Mouse (Mus musculus): ENCODE measurements around the gene Spop.
"Not testable (repeated sequence)": the region's sequence is repeated elsewhere in the genome, so short reads cannot be mapped to it uniquely, and the experiment has no call there.

Spop gene

DNA sequence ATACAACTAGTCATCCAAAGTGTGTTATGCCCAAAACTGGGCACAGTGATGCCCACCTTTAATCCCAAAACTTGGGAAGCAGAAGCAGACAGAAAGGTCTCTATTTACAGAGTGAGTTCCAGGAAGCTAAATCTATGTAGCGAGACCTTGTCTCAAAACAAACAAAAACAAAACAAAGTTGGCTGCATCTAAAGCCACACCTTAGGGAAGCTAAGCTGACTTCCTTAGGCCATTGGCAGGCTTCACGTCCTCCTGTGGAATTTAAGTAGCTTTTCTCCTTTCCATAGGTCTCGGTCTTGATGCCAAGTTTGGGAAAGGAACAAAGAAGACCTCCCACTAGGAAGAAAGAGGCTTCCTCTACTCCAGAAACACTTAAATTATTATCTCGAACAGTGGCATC is 22.7 kb upstream of the Spop start:
- DNase-seq (ENCODE audit: low spot score) = no peak

DNA sequence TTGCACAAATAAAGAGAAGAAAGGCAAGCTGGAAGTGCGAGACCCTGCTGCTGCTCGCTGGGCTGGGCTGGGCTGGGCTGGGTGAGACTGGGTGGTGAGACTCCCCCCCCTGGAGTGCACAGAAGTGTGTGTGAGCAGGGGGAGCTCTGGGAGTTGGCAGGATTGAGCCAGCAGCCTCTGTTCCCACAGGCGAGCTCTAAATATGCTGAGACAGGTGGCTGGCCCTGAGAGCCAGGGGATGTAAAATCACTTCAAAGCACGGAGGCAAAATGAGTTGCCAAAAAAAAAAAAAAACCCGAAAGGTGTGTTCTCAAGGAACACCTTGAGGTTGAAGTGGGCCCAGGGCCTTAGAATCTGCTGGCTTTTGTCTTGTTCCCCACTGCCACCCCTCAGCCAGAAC is 22.1 kb upstream of the Spop start:
- DNase-seq (ENCODE audit: low spot score) = no peak

DNA sequence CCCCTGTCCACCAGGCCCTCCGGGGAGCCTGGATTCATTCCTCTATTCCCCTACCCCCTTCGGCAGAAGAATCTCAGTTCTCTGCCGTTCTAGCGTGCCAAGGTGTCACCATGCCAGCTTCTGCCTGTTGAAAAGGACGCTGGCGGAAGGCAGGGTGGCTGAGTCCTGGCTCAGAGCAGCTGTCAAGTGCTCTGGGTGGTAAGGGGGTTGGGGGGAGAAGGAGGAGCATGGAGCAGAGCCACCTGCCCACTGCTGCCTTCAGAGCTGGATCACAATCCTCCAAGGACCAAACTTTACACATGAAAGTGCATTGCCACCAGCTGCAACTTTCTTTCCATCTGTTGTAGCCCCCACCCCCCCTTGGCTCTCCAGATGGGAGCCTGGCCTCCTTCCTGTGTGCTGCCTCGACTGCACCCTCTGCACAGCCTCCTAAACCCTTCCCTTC is 21.6 kb upstream of the Spop start:
- no peak for DNase-seq (ENCODE audit: low spot score)

DNA sequence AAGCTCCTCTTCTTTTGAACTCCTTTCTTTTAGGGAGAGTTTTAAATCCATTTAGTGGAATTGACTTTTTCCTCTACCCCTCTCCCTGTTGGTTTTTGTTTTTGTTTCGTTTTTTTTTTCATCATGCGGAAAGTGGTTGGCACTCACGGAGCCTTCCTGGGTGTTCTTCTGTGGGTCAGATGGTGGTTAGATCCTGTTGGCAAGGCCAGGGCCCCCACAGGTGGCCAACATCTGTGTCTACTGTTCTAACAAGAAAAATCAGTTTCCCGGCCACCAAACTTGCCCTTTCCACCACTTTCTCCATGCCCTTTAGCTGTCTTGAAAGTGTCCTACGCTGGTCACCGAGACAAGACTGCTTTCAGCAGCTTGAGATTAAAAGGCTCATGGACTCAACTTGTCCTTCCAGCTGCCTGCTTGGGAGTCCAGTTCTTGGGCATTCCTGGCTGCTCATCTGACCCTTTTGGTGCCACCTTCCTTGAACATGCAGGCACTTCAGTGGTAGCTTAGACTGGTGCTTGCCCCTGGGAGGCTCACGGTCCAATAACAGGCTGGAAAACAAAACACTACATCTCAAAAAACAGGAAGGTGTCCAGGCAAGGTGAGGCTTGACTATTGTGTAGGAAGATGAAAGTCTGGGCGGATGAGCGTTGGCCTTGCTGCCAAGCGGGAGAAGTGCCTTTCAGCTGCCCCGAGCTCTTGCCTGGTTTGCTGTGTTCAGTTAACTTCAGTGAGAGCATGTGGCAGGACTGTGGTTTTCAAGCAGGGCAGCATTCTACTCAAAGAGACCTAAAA is 21.0 kb upstream of the Spop start:
- no peak for DNase-seq (ENCODE audit: low spot score)

DNA sequence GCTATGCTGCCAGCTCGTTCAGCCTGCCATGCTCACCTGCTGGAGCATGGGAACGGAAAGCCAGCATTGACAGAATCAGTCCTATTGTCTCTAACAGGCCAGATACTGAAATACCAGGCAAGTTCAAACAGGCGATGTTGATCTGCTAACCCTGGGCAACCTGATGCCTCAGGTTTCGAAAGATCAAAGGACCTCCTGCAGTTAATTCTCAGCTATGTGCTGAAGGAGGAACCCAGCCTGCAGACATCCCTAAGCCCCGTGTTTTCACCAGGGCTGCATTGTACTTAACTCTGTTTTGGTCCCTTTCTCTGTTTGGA is 20.4 kb upstream of the Spop start:
- DNase-seq (ENCODE audit: low spot score) = no peak

DNA sequence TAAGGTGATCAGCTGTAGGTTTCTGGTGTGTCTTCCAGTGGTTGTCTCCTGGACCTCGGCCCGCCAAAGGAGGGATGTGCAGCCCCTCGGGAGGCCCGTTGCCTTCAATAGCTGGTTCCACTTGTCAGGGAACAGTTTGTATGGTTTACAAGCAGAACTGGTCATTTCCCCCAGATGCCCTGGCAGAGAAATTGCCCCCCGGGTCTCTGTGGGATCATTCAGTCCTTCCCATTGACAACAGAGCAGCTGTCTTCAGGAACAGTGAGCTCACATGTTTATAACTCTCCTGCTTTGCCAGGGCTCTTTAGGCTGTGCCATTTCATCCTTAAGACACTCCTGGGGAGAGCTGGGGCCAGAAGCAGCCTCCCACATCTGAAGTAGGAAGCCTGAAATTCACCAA is 19.8 kb upstream of the Spop start:
- no peak for DNase-seq (ENCODE audit: low spot score)

DNA sequence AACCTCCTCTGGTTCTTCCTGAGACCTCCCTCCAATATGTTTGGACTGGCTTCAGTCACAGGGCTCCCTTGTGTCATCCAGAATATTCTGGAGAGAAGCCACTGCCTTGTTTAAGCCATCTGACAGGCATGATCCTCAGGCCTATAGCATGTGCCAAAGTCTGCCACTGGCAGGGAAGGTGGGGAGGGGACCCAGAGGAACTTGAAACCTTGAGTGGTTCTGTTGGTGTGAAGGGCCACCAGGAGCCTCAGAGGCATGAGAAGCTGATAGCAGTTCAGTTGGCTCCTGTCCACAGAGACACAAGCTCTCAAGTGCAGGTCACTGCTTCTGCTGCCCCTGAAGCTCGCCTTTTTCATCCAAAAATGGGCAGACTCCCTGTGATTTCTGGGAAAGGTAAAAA is 17.3 kb upstream of the Spop start:
- DNase-seq (ENCODE audit: low spot score) = no peak

DNA sequence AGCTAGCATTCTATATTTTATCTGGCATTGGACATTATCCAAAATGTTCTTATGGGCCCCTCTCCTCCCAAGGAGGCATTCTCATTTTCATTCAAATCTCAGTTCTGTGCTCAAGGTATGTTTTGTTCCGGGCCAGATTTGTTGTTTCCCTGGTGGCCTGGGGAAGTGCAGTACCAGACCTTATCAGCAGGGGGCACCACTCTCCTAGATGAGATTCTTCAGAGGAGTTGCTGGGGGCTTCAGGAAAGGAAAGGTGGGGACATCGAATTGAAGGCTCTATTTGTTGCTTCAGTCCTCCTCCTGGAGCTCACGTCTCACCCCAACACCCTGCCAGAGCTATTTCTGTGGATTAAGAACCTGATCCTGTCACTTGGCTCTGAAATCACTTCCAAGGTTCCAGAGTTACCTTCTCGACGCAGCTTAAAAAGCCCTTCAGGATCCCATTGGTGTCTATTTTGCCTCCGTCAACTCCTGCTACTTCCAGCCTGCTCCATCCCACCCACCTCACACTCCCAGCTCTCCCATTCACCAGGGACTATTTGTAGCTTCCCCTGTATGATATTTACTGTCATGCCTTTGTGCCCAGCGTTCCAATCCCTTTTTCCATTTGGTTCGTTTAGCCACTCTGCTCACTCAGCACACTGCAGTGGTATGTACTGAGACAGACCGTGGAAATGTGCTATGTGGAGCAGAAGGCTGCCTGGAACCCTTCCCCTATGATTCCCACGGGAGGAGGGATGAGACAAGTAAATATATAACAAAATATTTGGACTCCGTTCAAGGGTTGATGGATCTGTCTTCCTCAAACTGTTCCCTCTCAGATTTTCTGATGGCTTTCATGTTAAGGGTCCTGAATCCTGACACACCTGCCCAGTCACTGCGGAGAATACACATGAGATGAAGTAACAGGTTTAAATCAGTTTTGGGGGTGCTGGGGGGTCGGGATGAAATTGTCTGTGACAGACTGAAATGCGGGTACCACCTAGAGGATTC is 15.7 kb upstream of the Spop start:
- DNase-seq (ENCODE audit: low spot score) = no peak

DNA sequence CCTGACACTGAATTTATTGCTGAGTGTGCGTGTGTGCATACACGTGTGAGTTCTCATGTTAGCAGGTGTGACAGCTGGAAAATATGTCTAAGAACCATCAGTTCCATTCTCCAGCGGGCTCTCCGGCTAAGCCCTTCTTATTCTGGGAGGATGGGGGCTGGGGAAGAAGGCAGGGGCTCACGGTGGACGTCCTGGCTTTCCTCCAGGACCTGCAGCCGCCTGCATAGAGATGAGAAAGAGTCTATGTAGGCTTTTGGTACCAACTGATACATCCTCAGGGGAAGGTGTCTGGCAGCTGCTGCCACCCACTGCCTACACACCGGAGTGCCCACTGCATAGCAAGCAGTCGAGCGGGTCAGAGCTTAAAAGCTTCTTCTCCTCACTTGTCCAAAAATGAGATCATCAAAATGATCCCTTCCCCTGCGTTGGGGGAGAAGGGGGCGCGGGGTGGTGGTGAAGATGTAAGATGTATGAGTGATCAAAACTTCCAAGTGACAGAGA is 14.3 kb upstream of the Spop start:
- no peak for DNase-seq (ENCODE audit: low spot score)

DNA sequence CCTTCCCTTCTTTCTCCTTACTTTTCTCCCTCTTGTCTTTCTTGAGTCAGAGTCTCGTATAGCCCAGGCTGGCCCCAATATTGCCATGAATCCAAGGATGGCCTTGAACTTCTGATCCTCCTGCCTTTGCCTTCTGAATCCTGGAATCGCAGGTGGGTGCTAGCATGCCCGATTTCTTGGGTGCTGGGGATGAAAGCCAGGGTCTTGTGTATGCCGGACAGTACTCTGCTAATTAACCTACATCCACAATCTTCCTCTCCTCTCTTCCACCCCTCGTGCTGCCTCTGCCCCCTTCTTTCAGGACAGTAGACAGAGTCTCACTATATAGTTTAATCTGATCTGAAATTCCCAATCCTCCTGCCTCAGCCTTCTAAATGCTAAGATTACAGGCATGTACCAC is 12.3 kb upstream of the Spop start:
- no peak for DNase-seq (ENCODE audit: low spot score)

DNA sequence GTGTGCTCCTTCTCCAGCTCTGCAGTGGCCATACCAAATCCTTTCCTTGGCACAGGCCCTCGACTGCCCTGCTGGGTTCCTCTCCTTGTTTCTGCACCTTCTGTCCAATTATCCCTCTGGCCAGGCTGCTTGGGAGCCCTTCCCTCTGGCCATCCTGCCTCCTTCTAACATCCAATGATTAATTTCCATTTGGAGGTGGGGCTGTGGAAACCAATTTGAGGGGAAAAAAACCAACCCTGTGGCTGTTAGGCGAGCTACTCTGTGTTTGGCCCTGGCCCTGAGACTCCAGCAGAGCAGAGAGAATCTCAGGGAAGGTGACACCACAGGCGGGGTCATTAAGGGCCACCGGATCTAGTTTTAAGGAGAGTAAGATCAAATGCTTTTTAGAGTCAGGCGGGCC is 11.7 kb upstream of the Spop start:
- no peak for DNase-seq (ENCODE audit: low spot score)

DNA sequence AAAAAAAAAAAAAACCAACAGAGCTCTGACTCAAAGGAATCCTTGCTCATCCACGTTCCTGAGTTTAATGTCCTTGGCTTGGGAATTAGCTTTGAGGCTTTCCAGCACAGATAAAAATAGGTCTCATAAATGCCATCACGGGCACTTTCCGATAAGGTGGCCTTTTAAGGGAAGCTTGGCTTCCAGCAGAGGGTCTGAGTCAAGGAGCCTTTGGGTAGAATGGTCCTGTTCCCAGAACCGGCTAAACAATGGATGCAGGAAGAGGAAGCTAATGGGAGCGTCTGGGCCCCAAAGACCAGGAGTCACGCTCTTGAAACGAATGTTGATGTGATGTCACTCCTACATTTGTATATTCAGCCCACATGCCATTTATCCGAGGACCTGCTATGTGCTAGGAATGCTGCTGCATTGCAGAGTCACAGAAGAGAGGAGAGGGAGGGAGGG is 11.2 kb upstream of the Spop start:
- DNase-seq (ENCODE audit: low spot score) = peak; percentile 50

DNA sequence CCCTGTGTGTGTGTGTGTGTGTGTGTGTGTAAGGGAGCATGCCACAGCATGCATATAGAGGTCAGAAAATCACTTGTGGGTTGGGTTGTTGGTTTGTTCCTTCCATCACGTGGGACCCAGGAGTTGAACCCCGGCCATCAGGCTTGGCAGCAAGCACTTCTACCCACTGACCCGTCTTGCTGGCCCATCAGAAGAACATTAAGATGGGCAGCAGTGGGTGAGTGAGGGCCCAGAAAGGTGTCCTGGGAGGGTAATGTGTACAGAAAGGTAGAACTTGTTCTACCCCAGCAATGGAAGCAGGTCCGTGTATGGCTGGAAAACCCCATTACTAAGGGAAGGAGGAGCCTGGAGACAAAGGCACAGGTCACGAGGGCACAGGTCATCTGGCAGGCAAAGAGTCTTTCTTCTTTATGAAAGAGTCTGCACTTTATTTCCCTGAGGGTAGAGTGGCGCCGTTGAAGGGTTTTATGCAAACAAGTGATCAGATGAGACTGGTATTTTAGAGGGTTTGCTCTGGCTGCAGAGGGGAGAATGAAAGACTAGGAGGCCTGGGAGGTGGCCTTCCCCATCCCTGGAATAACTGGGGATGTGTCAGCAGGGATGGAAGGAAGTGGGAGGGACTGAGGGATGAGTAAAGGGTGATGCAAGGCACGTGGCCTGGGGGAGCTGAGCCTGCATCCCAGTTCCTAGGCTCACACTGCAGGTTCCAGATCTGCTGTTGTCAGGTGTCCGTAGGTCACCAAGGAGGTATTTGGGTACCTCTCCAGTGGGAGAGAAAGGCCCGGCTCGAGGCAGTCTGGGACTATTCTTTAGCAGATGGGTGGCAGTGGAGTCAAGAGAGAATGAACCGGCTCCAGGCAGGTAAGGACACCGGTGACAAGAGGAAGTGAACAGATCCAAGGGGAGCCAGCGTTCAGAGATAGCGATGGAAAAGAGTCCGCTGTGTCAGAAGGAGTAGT is 10.2 kb upstream of the Spop start:
- no peak for DNase-seq (ENCODE audit: low spot score)

DNA sequence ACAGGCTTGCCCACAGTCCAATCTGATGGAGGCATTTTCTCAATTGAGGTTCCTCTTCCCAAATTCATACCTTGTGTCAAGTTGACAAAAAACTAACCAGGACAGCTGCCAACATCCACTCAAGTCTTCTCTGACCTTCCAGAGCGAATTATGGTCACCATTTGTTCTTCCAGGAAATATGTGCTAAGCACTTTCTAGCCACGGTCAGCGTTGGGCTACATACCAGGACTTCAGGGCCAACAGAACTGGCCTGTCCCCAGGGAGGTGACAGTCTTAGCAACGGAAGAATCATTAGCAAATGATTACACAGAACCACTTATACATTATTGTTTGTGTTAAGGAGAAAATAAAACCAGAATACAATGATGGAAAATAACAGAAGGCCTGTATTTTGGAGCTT is 8.1 kb upstream of the Spop start:
- no peak for DNase-seq (ENCODE audit: low spot score)

DNA sequence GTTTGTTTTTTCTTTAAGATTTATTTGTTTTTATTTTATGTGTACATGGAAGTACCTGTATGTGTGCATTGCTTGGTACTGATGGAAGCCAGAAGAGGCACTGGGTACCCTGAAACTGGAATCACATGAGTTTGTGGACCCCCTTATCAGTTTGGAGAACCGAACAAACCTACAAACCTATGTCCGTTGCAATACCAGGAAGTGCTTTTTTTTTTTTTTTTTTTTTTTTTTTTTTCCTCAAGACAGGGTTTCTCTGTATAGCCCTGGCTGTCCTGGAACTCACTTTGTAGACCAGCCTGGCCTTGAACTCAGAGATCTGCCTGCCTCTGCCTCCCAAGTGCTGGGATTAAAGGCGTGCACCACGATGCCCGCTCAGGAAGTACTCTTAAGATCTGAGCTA is 7.5 kb upstream of the Spop start:
- DNase-seq (ENCODE audit: low spot score) = not testable (repeated sequence)

DNA sequence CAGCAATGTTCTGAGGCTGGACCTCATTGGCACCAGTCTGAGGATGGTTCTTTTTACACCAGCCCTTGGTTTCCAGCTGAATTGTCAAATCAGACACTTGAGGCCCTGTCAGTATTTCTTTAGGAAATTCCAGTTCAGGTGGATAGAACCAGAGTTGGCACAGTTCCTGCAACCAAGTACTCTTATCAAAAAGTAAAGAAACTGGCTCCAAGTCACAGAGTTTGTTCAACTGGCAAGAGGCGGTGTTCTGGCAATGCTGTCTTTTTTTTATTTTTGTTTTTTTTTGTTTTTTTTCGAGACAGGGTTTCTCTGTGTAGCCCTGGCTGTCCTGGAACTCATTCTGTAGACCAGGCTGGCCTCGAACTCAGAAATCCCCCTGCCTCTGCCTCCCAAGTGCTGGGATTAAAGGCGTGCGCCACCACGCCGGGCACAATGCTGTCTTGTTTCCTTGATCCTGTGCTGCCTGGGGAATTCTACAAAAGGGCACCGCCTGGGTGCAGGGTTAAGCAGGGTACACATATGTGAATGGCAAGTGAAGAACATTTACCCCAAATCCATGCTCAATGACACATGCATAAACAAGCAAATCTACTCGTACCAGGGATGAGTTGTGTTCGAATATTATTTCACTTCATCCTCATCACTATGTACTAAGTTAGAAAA is 4.3 kb upstream of the Spop start:
- no peak for DNase-seq (ENCODE audit: low spot score)

DNA sequence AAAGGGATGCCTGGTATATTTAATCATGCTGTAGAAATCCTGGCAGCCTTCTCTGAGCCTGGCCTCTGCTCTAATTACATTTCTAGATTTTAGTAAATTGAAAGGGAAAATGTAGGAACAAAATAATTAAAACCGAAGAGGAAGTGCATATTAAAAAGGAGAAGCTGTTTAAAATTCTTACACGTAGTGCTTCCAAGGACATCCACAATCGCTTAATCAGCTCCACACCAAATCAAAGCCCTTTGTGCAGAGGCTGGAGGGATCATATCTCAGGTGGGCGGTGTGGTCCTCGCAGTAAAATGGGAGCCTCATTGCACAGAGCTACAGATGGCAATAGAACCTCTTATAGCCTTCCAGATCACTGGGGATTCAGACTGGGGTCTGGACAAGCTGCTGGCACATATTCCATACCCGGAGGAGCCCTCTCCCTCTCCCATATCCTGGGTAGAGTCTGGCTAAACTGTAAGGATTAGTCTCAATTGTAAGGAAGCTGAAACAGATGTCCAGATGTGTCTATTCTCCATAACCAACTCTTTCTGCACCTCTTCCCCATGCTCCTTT is 2.3 kb upstream of the Spop start:
- DNase-seq (ENCODE audit: low spot score) = no peak

DNA sequence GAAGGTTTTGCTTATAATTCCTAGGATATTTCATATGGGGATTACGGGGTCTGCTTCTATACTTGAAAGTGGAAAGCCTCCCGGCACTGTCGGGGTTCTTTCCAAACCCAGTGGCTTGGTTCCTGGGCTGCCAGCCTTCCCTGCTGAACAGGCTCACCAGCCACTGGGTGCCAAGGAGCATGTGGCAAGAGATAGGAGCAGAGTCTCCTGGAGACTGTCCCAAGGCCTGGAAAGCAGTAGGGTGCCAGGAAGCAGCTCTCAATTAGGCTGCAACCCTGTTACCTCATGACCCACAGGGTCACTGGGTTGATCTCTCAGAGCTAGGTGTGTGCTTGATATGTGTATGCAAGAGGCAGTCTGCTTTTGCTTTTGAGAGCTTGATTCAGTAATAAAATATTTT is 1.3 kb upstream of the Spop start:
- DNase-seq (ENCODE audit: low spot score) = peak; percentile 63

DNA sequence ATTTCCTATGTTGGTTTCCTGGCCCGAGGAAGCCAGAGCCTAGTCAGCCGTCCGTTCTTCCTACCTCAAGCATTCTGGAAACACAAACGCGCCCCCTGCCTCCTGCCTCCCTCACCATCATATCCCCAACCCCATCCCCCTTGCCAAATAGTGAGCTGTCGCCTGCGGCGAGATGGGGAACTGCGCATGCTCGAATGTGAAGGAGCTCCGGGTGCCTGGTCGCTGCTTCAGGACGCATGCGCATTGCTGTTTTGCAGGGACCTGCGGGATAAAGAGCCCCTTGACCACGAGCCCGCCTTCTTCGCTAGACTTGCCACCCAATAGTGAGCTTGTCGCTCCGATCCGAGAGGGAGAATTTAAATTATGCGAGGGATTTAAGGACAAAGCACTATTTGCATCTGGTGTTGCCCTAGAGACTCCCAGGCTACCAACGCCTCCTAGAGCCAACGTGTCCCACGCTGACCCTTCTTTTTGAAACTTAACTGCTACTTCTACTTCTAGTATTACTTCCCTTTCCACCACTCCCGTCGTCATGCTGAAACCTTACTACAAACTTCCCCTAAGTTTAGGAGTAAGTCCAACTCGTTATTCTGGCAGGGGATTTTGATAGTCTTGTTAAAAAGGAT is 769 bp downstream of the Spop start:
- DNase-seq (ENCODE audit: low spot score) = peak; percentile 94

DNA sequence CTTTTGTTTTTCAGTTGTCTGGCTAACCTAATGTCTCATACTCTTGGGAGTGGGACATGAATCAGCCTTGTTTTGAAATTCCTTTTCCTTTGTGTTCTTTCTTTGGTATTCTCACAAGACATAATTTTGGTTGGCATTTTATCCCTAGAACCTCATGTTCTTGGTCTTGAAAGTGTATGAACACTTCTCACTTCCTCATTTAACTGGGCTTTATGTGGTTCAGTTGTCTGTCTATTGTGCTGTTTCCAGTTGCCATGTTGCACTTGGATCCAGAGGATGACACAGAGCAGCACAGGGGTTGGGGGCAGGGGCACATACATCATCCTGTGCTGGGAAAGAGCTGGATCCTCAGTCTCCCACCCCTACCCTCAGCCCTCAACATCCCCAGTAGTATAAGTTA is 2.1 kb downstream of the Spop start:
- no peak for DNase-seq (ENCODE audit: low spot score)

DNA sequence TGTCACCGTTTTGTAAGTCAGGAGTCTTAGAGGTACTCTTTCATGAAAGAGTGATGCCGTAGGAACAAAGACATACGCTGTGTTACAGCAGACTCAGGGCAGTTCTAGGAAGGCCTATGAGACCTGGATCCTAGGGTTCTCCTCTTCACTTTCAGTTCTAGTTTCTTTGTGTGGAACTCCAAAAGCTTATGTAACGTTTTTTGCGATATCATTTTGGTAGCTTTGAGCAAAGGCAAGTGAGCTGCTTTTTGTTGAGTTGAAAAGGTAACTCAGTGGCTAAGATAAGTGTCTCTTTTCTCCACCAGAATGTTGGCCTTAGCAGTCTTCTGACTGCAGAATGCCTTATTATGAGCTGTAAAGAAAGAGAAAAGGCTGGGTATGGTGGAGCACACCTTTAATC is 3.5 kb downstream of the Spop start:
- DNase-seq (ENCODE audit: low spot score) = no peak
